Mouse (Mus musculus) lung, embryonic 16.5 days (tissue): ENCODE measurements around the gene Ppfia4. TPM values are rescaled to one million over a fixed set of nuclear protein-coding genes. Genes with fewer than 3 reads are reported as not detected.

ENCODE experiments used
- ATAC-seq: fragments of 200-750 bp; cut with Nextera tagmentation; 2 replicates; pipeline ENCODE4 v1.8.0; 2017; ENCODE audit warnings: low read depth, mild to moderate bottlenecking, moderate library complexity
- H3K27ac ChIP-seq: fragments of 300-500 bp; sonication (generic); 2 replicates; pipeline ENCODE4 v1.5.1; 2014; ENCODE audit warnings: mild to moderate bottlenecking, control low read depth, low read length
- H3K27me3 ChIP-seq: fragments of 300-500 bp; sonication (generic); 2 replicates; pipeline ENCODE4 v1.6.1; 2014; ENCODE audit warnings: low read depth, low read length, mixed read lengths; ENCODE audit not compliant: control insufficient read depth, insufficient read depth
- H3K36me3 ChIP-seq: fragments of 300-500 bp; sonication (generic); 2 replicates; pipeline ENCODE4 v1.6.1; 2014; ENCODE audit warnings: low read length; ENCODE audit not compliant: control insufficient read depth, insufficient read depth
- H3K4me1 ChIP-seq: fragments of 300-500 bp; sonication (generic); replicated peaks from 2 replicates; pipeline ENCODE4 v1.6.1; 2014; ENCODE audit warnings: low read length, mixed read lengths; ENCODE audit not compliant: control insufficient read depth, insufficient read depth
- H3K4me2 ChIP-seq: fragments of 300-500 bp; sonication (generic); 2 replicates; pipeline ENCODE4 v1.6.1; 2014; ENCODE audit warnings: low read depth, low read length, control low read depth
- H3K4me3 ChIP-seq: fragments of 300-500 bp; sonication (generic); 2 replicates; pipeline ENCODE4 v1.5.1; 2014; ENCODE audit warnings: mild to moderate bottlenecking, low read length, control low read depth
- H3K9ac ChIP-seq: fragments of 300-500 bp; sonication (generic); 2 replicates; pipeline ENCODE4 v1.6.1; 2014; ENCODE audit warnings: low read length, control low read depth
- H3K9me3 ChIP-seq: fragments of 300-500 bp; sonication (generic); 2 replicates; pipeline ENCODE4 v1.6.1; 2016; ENCODE audit warnings: low read length; ENCODE audit not compliant: control insufficient read depth
- WGBS: fragments of 180-500 bp; shearing (Covaris S2); extraction: QIAGEN DNeasy Blood & Tissue Kit; methylation state at CpG from one replicate; pipeline ENCODE4 v1.1.7; 2014; 5-methylcytosine and 5-hydroxymethylcytosine counted together
- polyA plus RNA-seq: library from polyadenylated mRNA; unstranded; fragments of >200 nt; fragmentation: Nextera tagmentation; extraction: Ambion mirVana; gene quantifications from 2 replicates; pipeline ENCODE4 v1.2.1, GENCODE M21; 2015

Ppfia4 gene
- polyA plus RNA-seq, 1 experiment from 2014 or later: 2.9 TPM

DNA sequence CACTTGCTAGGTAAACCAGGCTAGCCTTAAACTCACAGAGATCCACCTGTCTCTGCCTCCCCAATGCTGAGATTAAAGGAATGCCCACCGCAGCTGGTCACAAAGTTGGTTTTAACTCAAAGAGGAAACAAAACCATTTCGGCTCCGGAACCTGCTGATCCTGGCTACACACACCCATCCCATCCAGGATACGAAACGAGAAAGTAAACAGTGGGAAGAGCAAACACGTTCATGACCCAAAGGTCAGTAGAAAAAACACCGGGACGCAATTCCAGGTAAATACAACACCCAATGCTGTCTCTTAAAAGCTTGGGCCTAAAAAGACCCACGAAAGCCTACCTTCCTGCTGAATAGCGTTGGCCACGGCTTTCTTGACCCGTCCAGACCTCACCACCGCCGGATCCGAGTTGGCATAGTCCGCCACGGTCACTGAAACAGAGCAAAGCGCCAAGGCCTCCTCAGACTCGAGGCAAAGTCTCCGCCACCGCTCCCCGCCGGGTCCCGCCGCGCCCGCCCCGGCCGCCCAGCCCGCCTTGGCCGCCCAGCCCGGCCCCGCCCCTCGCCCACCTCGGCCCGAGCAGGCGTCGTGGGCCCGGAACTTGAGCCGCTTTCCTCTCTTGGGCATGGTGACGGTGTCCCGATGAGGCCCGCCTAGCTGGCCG lies 28.6 kb upstream of the Ppfia4 start:
- ATAC-seq: peak; percentile 89
- Histone ChIP-seq H3K27me3 (no peaks in the 10 kb centered on the region), H3K4me3 (peak overlapping the region; percentile 95), H3K4me2 (peak overlapping the region; percentile 90), H3K9ac (peak overlapping the region; percentile 95), H3K4me1 (peaks cover 10% of the 10 kb centered on the region; the same call in 1 of the 2 replicates), H3K36me3 (peaks cover 16% of the 10 kb centered on the region), H3K9me3 (no peaks in the 10 kb centered on the region), H3K27ac (peak overlapping the region; percentile 73)
- WGBS: 0% methylated on average over 23 of the region's 44 CpGs

DNA sequence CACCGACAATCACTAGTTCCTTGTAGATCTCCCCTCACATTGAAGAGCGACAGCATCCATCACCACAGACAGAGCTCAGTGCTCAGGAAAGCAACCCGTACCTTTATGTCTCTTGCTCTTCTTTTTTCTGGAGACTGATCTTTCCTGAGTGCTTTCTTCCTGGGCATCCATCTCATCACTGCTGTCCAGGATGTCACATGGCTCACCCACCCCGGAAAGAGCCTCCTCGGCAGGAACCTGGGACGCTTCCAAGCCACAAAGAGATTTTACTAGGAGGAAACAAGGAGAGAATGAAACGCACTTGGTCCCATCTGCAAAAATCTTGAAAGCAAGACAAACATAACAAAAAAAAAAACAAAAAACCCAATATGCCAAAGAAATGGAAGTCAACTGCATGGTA lies 27.9 kb upstream of the Ppfia4 start:
- Histone ChIP-seq H3K27ac (no peak overlapping the region), H3K4me2 (peak overlapping the region; percentile 90), H3K4me1 (peaks cover 10% of the 10 kb centered on the region; the same call in 1 of the 2 replicates), H3K36me3 (peaks cover 22% of the 10 kb centered on the region), H3K9me3 (no peaks in the 10 kb centered on the region), H3K9ac (peak overlapping the region; percentile 95), H3K4me3 (peak overlapping the region; percentile 95), H3K27me3 (no peaks in the 10 kb centered on the region)
- 62% methylated on average over 7 of the region's 7 CpGs for WGBS
- no peak for ATAC-seq

DNA sequence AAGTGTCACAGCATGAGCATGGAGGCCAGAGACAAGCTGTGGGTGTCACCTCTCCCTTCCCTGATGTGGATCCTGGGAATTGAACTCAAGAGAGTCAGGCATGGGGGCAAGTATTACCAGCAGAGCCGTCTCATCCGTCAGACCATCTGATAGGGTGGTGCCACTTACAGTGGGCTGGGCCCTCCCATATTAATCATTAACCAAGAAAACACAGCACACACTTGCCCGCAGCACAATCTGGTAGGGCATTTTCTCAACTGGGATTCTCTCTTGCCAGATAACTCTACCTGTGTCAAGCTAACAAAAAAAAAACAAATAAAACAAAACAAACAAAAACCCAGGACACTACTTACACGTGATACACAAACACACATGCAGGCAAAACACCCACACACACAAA lies 24.7 kb upstream of the Ppfia4 start:
- H3K4me1 ChIP-seq: peaks cover 8% of the 10 kb centered on the region; the same call in 1 of the 2 replicates
- no peaks in the 10 kb centered on the region for H3K9me3 ChIP-seq
- H3K4me2 ChIP-seq: no peak overlapping the region
- H3K27me3 ChIP-seq: no peaks in the 10 kb centered on the region
- 57% methylated on average over 4 of the region's 4 CpGs for WGBS
- H3K4me3 ChIP-seq: no peak overlapping the region
- H3K9ac ChIP-seq: no peak overlapping the region
- no peak overlapping the region for H3K27ac ChIP-seq
- no peak for ATAC-seq
- H3K36me3 ChIP-seq: peaks cover 38% of the 10 kb centered on the region

GRCm38 (mm10) chr1:134353326-134353725 lies 20.6 kb upstream of the Ppfia4 start:
- no peaks in the 10 kb centered on the region for H3K9me3 ChIP-seq
- no peak overlapping the region for H3K27ac ChIP-seq
- H3K4me3 ChIP-seq: no peak overlapping the region
- no peaks in the 10 kb centered on the region for H3K4me1 ChIP-seq
- ATAC-seq: no peak
- no peak overlapping the region for H3K9ac ChIP-seq
- no peaks in the 10 kb centered on the region for H3K27me3 ChIP-seq
- peaks cover 53% of the 10 kb centered on the region for H3K36me3 ChIP-seq
- WGBS: 98% methylated on average over 2 of the region's 2 CpGs
- no peak overlapping the region for H3K4me2 ChIP-seq

DNA sequence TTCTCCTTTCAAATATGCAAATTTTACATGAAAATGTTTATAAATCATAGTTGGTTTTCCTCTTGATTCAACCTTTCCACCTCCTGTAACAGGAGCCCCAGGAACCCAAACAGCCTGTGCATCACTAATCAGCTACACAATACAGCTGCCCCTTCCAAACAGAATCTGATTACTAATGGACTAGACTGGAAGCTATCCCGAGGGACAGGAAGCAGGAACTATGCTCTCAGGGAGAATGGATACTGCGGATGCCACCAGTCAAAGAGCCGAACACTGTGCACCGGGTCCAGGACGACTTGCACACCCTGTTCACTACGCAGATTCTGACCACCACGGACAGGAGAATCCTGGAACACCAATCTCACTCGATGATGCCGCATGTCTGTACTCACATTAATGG lies 15.1 kb upstream of the Ppfia4 start:
- Histone ChIP-seq H3K36me3 (peaks cover 43% of the 10 kb centered on the region), H3K4me2 (no peak overlapping the region), H3K27me3 (no peaks in the 10 kb centered on the region), H3K27ac (no peak overlapping the region), H3K9ac (no peak overlapping the region), H3K4me3 (no peak overlapping the region), H3K9me3 (no peaks in the 10 kb centered on the region), H3K4me1 (peaks cover 3% of the 10 kb centered on the region; the same call in 1 of the 2 replicates)
- ATAC-seq: no peak
- WGBS: 85% methylated on average over 9 of the region's 9 CpGs

GRCm38 (mm10) chr1:134345075-134345474 lies 12.3 kb upstream of the Ppfia4 start:
- 69% methylated on average over 4 of the region's 4 CpGs for WGBS
- H3K4me2 ChIP-seq: peak overlapping the region; percentile 87
- H3K4me1 ChIP-seq: peaks cover 3% of the 10 kb centered on the region; the same call in 1 of the 2 replicates

GRCm38 (mm10) chr1:134344005-134344950 lies 11.6 kb upstream of the Ppfia4 start:
- no peaks in the 10 kb centered on the region for H3K27me3 ChIP-seq
- H3K9me3 ChIP-seq: no peaks in the 10 kb centered on the region
- H3K9ac ChIP-seq: peak overlapping the region; percentile 62
- ATAC-seq: peak; percentile 98
- H3K4me2 ChIP-seq: peak overlapping the region; percentile 87
- no peak overlapping the region for H3K27ac ChIP-seq
- H3K4me3 ChIP-seq: peak overlapping the region; percentile 53
- peaks cover 19% of the 10 kb centered on the region for H3K36me3 ChIP-seq
- 2% methylated on average over 53 of the region's 54 CpGs for WGBS
- peaks cover 3% of the 10 kb centered on the region; the same call in 1 of the 2 replicates for H3K4me1 ChIP-seq

More at GRCm38 (mm10) chr1:134345075-134345474, 12.3 kb upstream of the Ppfia4 start:
- ATAC-seq: no peak
- peaks cover 25% of the 10 kb centered on the region for H3K36me3 ChIP-seq
- no peak overlapping the region for H3K27ac ChIP-seq
- H3K4me3 ChIP-seq: peak overlapping the region; percentile 53
- H3K9ac ChIP-seq: no peak overlapping the region
- no peaks in the 10 kb centered on the region for H3K27me3 ChIP-seq
- H3K9me3 ChIP-seq: no peaks in the 10 kb centered on the region

- Histone ChIP-seq H3K9ac (no peak overlapping the region), H3K4me1 (peaks cover 3% of the 10 kb centered on the region; the same call in 1 of the 2 replicates)
- ATAC-seq: no peak
Observed at GRCm38 (mm10) chr1:134343567-134343966, 10.8 kb upstream of the Ppfia4 start.

DNA sequence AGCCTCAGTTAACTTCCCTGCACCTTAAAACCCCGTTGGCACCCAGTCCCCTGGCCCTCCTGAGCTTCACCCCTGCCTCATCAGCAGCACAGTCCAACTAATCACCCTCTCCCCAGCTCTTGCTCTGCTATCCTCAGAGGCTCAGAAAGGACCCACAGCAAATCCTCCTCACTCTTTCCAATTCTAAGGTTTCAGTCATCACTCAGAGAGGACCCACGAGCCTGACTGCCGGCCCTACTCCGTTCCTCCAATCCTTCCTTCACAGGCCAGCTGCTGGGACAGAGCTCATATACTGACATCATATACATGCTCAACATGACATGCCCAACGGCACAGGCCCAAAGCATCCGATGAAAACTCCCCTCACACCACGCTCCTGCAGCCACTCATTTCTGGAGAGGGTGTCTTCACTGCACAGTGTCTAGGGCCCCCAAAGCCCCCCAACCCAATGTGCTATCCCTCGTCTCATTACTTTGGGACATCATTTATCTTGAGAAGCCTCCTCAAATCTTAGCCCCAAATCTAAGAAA lies 10.1 kb upstream of the Ppfia4 start:
- no peak for ATAC-seq
- no peak overlapping the region for H3K27ac ChIP-seq
- H3K4me1 ChIP-seq: peaks cover 3% of the 10 kb centered on the region; the same call in 1 of the 2 replicates
- no peaks in the 10 kb centered on the region for H3K9me3 ChIP-seq
- H3K27me3 ChIP-seq: no peaks in the 10 kb centered on the region
- H3K4me2 ChIP-seq: no peak overlapping the region
- peaks cover 17% of the 10 kb centered on the region for H3K36me3 ChIP-seq
- no peak overlapping the region for H3K9ac ChIP-seq
- H3K4me3 ChIP-seq: no peak overlapping the region
- WGBS: 68% methylated on average over 8 of the region's 8 CpGs

More at GRCm38 (mm10) chr1:134343567-134343966, 10.8 kb upstream of the Ppfia4 start:
- peaks cover 19% of the 10 kb centered on the region for H3K36me3 ChIP-seq
- peak overlapping the region; percentile 87; the same call in 1 of the 2 replicates for H3K4me2 ChIP-seq
- H3K27ac ChIP-seq: no peak overlapping the region
- H3K4me3 ChIP-seq: no peak overlapping the region; the same call in 1 of the 2 replicates
- 10% methylated on average over 2 of the region's 2 CpGs for WGBS
- H3K9me3 ChIP-seq: no peaks in the 10 kb centered on the region
- no peaks in the 10 kb centered on the region for H3K27me3 ChIP-seq
